Mouse (Mus musculus) liver, postnatal 0 days (tissue): ENCODE measurements around the gene Jak3.

Source experiments
- CTCF ChIP-seq: sonication (generic); IDR thresholded peaks from 2 replicates; pipeline ENCODE4 v1.5.1; 2016; ENCODE audit warnings: antibody characterized with exemption, low read depth
- EP300 ChIP-seq: IDR thresholded peaks from 2 replicates; pipeline ENCODE4 v1.6.1; 2016; ENCODE audit warnings: antibody characterized with exemption, low read depth, mild to moderate bottlenecking

- TF ChIP-seq CTCF, result peak; percentile 64
- TF ChIP-seq EP300, result no peak
Observed at GRCm38 (mm10) chr8:71702087-71702432, 26.0 kb downstream of the Jak3 start.
